Mouse (Mus musculus) common myeloid progenitor, adult 5-6 weeks (primary cell): ENCODE measurements around the gene Stoml2. TPM values are rescaled to one million over a fixed set of nuclear protein-coding genes. Genes with fewer than 3 reads are reported as not detected.
A peak's percentile ranks its signal among the peaks of the same experiment; 100 is the strongest.

ENCODE experiments used
- ATAC-seq: replicated peaks from 2 replicates; pipeline ENCODE4 v1.8.0; 2016; ENCODE audit warnings: low read depth, mild to moderate bottlenecking, moderate TSS enrichment, inconsistent platforms; ENCODE audit not compliant: poor library complexity, severe bottlenecking
- total RNA-seq: library from RNA; stranded (forward); fragments of 200-1000, 187-1606 nt; gene quantifications from 2 replicates; pipeline ENCODE4 v1.2.3, GENCODE M21; 2017

Stoml2 gene
- total RNA-seq, 1 experiment from 2014 or later = 136 TPM

DNA sequence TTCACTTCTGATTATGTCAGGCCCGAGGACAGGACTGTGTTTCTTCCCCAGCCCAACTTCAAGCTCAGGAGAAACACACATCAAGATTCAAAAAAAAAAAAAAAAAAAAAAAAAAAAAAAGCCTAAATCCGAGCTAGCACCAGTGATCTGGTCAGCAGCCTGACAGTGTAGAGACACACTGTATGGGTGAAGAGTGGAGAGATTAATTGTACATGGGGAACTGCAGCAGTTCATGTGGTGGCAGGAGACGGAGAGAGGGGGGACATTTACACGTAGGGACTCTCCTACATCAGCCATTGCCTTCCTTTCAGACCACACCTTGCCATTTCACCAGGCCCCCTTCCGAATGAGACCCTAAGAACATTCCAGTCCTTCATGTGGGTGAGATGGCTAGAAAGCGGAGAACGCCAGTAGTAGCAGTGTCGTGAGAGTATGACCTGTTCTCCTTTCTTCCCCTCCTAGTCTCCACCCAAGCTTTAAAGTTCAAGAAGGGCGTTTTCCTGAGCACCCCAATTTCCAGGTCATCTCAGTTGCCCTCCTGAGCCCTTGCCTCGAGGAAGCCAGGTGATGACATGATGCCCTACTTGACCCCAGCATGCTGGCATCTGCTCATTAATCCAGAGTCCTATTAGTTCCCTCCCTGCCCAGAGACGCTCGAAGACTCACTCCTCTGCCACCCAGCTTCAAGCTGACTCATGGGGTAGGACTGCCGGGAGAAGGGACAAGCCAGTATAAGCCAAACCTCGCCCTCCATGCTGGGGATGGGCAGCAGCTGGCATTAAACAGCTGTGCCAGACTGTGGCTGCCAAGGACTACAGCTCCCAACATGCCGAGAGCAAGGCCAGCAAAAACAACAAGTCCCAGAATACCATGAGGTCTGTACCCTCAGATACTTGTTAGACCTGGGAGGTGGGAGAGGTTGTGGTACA, 7.3 kb upstream of the Stoml2 start:
- no peak for ATAC-seq

DNA sequence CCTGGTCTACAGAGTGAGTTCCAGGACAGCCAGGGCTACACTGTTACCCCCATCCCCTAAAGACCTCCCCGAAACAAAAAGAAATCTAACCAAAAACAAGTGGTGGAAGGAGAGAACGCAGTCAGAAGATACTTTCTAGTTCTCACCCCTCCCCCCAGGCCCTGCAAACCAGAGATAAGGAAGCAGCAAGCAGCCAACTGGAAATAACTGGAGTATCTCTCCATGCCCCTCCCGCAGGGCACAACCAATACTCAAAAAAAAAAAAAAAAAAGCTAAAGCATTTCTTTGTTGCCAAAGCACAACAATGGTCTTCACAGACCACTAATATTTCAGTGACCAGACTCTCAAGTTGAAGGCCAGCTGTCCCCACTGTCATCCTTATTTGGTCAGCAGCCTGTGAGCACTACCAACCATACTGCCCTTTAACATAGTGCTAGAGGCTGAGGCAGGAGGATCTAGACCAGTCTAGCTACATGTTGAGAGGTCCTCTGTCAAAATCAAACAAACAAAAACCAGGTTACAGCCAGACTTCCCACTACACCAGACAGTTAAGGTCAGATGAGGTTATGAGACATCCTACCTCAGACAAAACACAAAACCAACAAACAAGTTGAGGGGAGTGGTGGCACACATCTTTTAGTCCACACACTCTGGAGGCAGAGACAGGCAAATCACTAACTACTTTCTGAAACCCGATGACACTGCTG, 6.5 kb upstream of the Stoml2 start:
- peak; percentile 58 for ATAC-seq

- ATAC-seq = no peak
These were observed 4.8 kb upstream of the Stoml2 start for GRCm38 (mm10) chr4:43036356-43036755.

DNA sequence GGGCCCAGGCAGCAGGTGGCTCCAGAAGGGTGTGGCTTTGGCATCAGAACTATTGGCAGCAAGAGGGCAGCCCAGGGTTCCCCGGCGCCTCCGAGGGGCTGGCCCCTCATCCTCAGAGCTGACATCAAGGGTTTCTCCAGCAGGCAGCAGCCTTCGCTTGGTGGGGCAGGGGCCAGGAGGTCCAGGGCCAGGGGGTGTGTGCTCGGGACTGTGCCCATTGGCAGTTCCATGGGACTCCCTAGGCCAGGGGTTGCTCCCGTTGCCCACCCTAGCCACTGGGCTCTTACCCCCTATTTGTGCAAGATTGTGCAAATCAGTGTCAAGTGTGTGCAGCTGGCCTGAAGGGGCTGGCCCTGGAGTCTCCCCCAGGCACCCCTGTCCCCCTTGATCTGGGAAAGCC, 4.3 kb upstream of the Stoml2 start:
- no peak for ATAC-seq

- ATAC-seq = no peak
These were observed 2.0 kb upstream of the Stoml2 start for GRCm38 (mm10) chr4:43033481-43033880.

GRCm38 (mm10) chr4:43032501-43032900, 991 bp upstream of the Stoml2 start:
- ATAC-seq = no peak

DNA sequence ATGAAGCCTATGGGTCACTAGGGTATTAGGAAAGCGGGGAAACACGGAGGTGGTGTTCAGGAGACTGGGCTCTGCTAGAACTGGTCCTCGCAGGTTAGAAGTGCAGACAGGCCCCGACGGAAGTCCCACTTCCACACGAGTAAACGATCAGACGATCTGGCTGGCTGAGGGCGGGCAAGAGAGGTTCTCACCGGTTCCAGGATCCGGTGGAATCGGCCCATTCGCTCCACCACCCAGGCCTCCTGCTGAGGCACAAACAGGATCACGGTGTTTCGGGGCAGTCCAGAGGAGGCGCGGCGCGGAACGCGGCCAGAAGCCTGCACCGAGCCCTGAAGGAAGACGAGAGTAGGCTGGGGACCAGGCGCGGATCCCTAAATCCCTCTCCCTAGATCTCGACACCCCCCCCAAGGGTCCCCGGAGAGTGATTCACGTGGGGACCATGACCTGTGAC, 705 bp downstream of the Stoml2 start:
- ATAC-seq = peak; percentile 26

DNA sequence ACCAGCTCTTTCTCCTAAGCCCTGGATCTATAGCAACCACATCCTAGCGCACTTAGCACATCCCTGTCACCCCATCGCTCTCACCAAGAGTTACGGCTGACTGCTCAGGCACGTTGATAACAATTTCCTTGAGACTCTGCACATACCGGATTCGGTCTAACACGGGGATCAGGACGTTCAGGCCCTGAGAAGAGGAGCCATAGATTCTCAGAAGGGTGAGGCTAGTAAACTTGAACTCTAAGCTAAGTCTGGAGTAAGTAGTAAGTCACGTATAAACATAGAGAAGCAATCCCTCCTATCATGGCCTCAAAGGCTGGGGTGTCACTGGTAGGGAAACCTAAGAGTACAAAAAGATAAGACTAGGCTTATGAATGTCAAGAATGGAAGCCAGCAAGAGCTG, 1.2 kb downstream of the Stoml2 start:
- ATAC-seq = no peak

DNA sequence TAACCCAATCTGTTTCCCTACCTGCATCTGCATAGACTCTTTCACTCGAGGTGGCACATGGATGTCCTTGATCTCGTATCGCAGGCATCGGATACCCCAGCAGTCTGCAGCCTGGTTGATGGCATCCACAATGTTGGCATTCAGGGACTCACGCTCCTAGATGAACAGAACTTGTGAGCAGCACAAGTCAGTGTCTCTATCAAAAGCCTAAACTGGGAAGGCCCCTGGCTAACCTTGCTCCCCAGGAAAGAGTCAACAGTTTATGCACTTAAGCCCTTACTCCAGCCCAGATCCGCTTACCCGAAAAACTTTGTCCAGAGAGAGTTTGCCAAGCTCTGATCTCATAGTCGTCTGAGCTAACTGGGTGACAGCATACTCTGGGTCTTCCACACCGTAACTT, 1.8 kb downstream of the Stoml2 start:
- no peak for ATAC-seq

- no peak for ATAC-seq
These were observed 2.4 kb downstream of the Stoml2 start for GRCm38 (mm10) chr4:43029121-43029520.

- peak; percentile 91 for ATAC-seq
These were observed 6.2 kb downstream of the Stoml2 start, which contains the start of gene Pigo for GRCm38 (mm10) chr4:43025084-43025960. Gene Pigo (minus strand): TSS chr4:43025819.

DNA sequence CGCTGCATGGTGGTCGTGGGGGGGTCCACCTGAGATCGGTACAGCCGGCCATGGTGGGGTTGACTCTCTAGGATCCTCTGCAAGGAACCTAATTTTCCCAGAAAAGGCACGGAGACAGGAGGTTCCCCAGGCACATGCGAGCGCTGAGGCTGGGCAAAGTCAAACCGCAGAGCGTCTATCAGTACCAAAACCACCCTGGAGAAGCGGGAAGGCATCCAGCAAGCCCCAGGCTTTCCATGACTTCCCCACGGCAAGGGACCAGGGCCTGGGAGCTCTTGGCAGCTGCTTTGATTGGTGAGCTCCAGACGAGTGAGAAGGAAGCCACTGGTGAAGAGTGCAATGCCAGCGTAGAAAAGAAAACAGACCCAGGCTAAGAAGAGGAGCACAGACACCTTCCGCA, 6.8 kb downstream of the Stoml2 start:
- ATAC-seq = no peak

- no peak for ATAC-seq
These were observed 10.2 kb downstream of the Stoml2 start for GRCm38 (mm10) chr4:43021341-43021740.

DNA sequence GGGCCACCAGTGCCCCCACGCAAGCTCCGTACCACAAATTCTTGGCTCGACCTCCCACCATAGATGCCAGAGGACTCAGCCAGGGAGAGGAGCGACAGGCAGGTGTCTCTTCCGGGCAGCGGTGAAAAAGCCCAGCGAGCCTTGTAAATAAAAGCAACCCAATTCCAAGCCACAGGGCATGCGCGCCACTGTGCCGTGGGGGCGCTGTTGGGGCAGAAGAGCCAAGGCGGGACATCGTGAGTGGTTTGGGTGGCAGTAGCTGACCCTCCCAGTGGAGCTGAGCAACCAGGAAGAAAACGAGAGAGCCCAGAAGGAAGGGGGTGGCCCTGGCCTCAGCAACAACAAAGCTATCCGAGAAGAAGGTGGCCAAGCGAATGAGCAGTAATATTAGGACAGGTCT, 10.6 kb downstream of the Stoml2 start:
- ATAC-seq = no peak

DNA sequence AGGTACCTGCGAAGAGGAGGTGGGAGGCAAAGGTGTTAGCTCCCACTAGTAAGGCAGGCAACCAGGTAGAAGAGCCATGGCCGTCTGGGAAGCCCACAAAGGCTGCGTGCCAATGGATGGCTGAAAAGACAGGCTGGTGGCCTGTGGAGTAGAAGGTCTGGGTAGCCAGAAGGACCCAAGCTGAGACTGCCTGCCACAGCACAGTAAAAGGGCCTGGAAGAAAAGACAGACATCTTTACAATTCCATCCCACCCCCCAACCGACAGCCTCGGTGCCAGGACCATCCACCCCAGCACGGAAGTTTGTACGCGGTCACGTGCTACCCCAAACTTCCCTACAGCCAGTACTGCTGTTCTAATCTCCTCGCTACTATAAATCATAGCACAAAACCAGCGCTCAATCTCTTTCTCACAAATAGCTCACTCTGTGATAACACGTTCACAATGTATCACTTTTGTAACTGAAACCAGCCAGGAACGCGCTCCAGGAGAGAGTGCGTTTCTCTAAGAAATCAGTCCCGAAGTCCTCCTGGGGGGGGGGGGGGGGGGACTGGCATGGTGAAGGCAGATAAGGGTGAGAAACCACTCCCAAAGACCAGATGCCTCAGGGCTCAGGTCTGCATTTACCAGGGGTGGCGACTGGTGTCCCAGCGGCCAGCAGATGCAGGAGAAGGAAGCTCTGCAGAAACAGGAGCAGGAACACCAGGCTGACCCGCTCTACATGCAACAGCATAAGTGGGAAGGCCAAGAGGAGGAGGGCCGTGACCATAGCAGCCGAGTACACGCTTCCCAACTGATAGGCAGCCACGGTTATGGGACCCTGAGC, 11.7 kb downstream of the Stoml2 start:
- ATAC-seq = no peak

- no peak for ATAC-seq
These were observed 12.3 kb downstream of the Stoml2 start for GRCm38 (mm10) chr4:43019176-43019575.

DNA sequence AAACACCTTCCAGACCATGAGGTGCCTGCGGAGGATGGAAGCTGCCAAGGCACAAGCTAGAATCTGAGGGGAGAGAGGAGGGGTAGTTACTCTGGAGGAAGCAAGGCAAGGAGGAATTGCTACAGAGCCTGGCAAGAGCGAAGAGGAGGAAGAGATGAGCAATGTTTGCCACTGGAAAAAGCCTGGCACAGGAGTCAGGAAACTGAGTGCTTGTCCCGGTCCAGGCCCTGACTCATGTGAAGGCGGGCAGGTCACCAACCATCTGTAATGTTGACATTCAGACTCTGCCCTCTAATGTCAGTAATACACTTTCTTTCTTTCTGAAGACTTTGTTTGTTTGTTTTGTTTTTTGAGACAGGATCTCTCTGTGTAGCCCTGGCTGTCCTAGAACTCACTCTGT, 13.4 kb downstream of the Stoml2 start:
- no peak for ATAC-seq

GRCm38 (mm10) chr4:43012091-43012490, 19.4 kb downstream of the Stoml2 start:
- ATAC-seq = no peak
